Mouse (Mus musculus): Measurements from ENCODE around the gene Ndufs2. TPM values are rescaled to one million over a fixed set of nuclear protein-coding genes. Genes with fewer than 3 reads are reported as not detected.

Ndufs2 gene
- polyA plus RNA-seq, 1 experiment from 2014 or later, result 215 TPM

DNA sequence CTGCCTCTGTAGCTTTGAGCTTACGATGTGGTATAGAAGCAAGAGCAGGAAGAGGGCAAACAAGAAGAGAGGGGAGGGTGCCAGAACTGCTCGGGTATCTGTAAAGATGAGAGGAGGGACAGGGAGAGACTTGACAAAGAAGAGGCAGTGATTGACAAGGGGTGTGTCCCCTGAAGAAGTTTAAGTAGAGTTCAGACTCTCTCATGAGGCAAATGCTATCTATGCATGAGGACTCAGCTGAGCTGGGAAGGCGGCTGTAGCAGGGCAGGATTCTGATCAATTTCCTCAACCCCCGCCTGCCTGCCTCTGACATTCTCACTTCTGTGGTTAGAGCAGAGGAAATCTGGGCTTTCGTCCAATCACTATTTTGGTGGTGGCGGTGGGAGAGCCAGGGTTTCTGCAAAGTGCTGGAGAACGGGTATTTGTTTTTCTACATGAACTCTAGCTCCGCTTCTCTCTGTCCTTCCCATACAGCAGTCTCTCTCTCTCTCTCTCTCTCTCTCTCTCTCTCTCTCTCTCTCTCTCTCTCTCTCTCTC, 11.5 kb upstream of the Ndufs2 start:
- ATAC-seq (replicated peaks), result peak; percentile 86
- H3K9ac ChIP-seq (replicated peaks), result peak overlapping the region; percentile 29; the same call in 1 of the 2 replicates
- WGBS, result under 1% methylated on average over 8 of the region's 8 CpGs
- peak overlapping the region; percentile 29 for H3K4me3 ChIP-seq
- H3K27me3 ChIP-seq, result no peaks in the 10 kb centered on the region
- H3K36me3 ChIP-seq, result no peaks in the 10 kb centered on the region
- H3K9me3 ChIP-seq, result no peaks in the 10 kb centered on the region
- peaks cover 18% of the 10 kb centered on the region for H3K4me1 ChIP-seq
- peak overlapping the region; percentile 94 for H3K27ac ChIP-seq (replicated peaks)
- peak overlapping the region; percentile 50 for H3K4me2 ChIP-seq (replicated peaks)

DNA sequence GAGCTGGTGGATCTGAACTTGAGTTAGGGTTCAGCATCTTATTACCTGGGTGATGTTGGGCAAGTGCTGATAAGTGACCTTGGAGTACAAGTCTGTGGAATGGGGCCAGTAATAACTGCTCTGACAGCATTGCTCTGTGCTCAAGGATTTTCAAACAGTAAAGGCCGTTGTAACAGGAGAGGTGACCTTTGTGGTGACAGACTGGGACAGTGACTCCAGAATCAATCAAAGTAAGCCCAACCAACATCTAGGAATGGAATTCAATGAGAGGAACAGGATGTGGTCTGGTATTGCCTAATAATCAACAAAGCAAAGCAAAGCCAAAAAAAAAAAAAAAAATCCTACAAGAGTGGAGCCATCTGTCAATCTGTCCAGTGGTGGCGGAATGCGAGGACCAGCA, 9.1 kb upstream of the Ndufs2 start:
- no peaks in the 10 kb centered on the region for H3K36me3 ChIP-seq
- no peaks in the 10 kb centered on the region for H3K9me3 ChIP-seq
- no peak for ATAC-seq (replicated peaks)
- WGBS, result 79% methylated on average over 3 of the region's 3 CpGs
- H3K4me1 ChIP-seq, result peaks cover 18% of the 10 kb centered on the region
- H3K4me2 ChIP-seq (replicated peaks), result no peak overlapping the region
- H3K27ac ChIP-seq (replicated peaks), result no peak overlapping the region
- H3K9ac ChIP-seq (replicated peaks), result no peak overlapping the region
- no peak overlapping the region for H3K4me3 ChIP-seq
- no peaks in the 10 kb centered on the region for H3K27me3 ChIP-seq

DNA sequence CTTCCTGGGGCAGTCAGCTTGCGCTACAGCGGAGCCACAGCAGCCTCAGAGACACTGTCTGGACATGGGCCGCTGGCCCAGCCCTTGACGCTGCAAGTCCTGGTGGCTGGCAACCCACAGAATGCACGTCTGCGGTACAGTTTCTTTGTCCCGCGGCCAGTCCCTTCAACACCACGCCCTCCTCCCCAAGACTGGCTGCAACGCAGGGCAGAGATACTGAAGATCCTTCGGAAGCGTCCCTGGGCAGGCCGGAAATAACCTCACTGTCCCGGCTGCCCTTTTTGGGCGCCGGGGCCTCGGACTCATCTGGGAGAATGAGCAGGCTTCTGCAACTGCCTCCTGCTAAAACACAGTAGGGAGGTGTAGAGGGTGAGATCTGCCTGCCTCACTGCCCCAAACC, 7.7 kb upstream of the Ndufs2 start:
- no peak overlapping the region for H3K4me3 ChIP-seq
- peaks cover 17% of the 10 kb centered on the region for H3K4me1 ChIP-seq
- no peaks in the 10 kb centered on the region for H3K9me3 ChIP-seq
- H3K4me2 ChIP-seq (replicated peaks), result no peak overlapping the region
- no peaks in the 10 kb centered on the region for H3K27me3 ChIP-seq
- H3K36me3 ChIP-seq, result no peaks in the 10 kb centered on the region
- no peak for ATAC-seq (replicated peaks)
- H3K27ac ChIP-seq (replicated peaks), result no peak overlapping the region
- H3K9ac ChIP-seq (replicated peaks), result no peak overlapping the region
- WGBS, result 84% methylated on average over 17 of the region's 17 CpGs

DNA sequence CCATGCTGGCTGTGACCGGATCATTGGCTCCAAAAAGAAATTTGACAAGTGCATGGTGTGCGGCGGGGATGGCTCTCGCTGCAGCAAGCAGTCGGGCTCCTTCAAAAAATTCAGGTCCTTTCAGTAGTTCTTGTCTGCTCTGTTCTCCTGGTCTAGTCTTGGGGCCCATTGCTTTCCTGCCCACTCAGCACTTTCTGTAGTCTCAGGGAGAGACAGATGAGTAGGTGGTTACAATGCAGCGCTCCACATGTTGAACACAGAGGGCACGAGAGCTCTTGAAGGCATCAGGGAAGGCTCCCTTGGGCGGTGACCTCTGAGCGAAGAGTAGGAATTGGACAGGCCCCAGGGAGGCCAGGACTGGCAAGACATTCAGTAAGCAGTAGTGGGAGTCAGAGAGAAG, 6.6 kb upstream of the Ndufs2 start:
- H3K4me3 ChIP-seq, result no peak overlapping the region
- no peak overlapping the region for H3K27ac ChIP-seq (replicated peaks)
- no peaks in the 10 kb centered on the region for H3K9me3 ChIP-seq
- no peak overlapping the region for H3K9ac ChIP-seq (replicated peaks)
- peaks cover 11% of the 10 kb centered on the region for H3K4me1 ChIP-seq
- H3K36me3 ChIP-seq, result no peaks in the 10 kb centered on the region
- no peaks in the 10 kb centered on the region for H3K27me3 ChIP-seq
- 83% methylated on average over 9 of the region's 9 CpGs for WGBS
- no peak for ATAC-seq (replicated peaks)
- H3K4me2 ChIP-seq (replicated peaks), result no peak overlapping the region

DNA sequence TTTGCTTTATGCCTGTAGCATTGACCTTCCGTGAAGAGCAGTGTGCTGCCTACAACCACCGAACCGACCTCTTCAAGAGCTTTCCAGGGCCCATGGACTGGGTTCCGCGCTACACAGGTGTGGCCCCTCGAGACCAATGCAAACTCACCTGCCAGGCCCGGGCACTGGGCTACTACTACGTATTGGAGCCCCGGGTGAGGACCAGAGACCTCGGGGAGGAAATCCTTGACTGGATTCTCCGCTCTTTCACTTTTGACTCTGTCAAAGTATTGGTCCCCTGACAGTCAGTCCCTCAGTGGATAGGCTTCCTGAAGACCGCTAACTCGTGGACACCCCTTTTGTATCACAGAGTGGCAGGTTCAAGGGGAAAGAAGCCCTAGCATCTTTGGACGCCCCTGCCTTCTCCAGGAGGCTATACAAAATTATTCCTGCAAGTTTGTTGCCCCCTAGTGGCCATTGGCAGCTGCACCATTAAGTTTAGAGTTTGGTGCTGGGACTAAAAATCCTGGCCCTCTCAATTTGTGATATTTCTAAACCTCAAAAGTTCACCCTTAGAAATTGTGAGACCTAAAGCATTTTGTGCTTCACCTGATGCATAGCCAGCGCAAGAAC, 5.9 kb upstream of the Ndufs2 start:
- H3K4me3 ChIP-seq, result no peak overlapping the region
- no peak overlapping the region for H3K27ac ChIP-seq (replicated peaks)
- 65% methylated on average over 15 of the region's 15 CpGs for WGBS
- no peaks in the 10 kb centered on the region for H3K9me3 ChIP-seq
- H3K4me2 ChIP-seq (replicated peaks), result no peak overlapping the region
- H3K36me3 ChIP-seq, result no peaks in the 10 kb centered on the region
- peak; percentile 4; the same call in 1 of the 2 replicates for ATAC-seq (replicated peaks)
- H3K9ac ChIP-seq (replicated peaks), result no peak overlapping the region
- peaks cover 11% of the 10 kb centered on the region for H3K4me1 ChIP-seq
- H3K27me3 ChIP-seq, result no peaks in the 10 kb centered on the region

DNA sequence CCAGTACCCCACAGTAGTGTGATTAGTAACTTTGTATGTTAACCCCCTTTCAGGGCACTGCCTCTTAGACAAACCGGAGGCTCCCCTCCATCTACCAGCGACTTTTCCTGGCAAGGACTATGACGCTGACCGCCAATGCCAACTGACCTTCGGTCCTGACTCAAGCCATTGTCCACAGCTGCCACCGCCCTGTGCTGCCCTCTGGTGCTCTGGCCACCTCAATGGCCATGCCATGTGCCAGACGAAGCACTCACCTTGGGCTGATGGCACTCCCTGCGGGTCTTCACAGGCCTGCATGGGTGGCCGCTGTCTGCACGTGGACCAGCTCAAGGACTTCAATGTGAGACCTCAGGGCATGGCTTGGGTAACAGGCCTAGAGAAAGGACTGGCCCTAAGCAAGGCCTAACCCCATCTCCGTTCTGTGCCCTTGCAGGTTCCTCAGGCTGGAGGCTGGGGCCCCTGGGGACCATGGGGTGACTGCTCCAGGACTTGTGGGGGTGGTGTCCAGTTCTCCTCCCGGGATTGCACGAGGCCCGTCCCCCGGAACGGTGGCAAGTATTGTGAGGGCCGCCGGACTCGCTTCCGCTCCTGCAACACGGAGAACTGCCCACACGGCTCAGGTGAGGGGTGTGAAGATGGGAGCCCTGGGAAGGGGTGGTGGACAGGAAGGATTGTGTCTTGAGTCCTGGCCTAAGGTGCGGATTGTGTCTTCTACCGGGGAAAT, 5.1 kb upstream of the Ndufs2 start:
- H3K4me2 ChIP-seq (replicated peaks), result no peak overlapping the region
- no peak for ATAC-seq (replicated peaks)
- no peak overlapping the region for H3K4me3 ChIP-seq
- H3K36me3 ChIP-seq, result no peaks in the 10 kb centered on the region
- H3K27ac ChIP-seq (replicated peaks), result no peak overlapping the region
- no peaks in the 10 kb centered on the region for H3K27me3 ChIP-seq
- 90% methylated on average over 24 of the region's 24 CpGs for WGBS
- peaks cover 16% of the 10 kb centered on the region for H3K4me1 ChIP-seq
- no peaks in the 10 kb centered on the region for H3K9me3 ChIP-seq
- no peak overlapping the region for H3K9ac ChIP-seq (replicated peaks)

DNA sequence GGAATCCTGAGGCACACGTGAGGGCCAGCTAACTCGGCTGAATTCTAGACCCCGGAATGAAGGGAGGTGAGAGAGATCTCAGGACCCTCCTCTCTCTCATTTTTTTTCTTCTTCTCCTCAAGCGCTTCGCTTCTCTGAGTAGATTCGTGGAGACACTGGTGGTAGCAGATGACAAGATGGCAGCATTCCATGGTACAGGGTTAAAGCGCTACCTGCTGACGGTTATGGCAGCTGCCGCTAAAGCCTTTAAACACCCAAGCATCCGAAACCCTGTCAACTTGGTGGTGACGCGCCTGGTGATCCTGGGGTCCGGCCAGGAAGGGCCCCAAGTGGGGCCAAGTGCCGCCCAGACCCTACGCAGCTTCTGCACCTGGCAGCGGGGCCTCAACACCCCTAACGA, 1.2 kb upstream of the Ndufs2 start:
- 47% methylated on average over 17 of the region's 17 CpGs for WGBS
- no peaks in the 10 kb centered on the region for H3K9me3 ChIP-seq
- no peaks in the 10 kb centered on the region for H3K27me3 ChIP-seq
- peak overlapping the region; percentile 47 for H3K4me2 ChIP-seq (replicated peaks)
- H3K9ac ChIP-seq (replicated peaks), result no peak overlapping the region
- H3K36me3 ChIP-seq, result no peaks in the 10 kb centered on the region
- H3K4me3 ChIP-seq, result peak overlapping the region; percentile 32; the same call in 1 of the 2 replicates
- peaks cover 47% of the 10 kb centered on the region for H3K4me1 ChIP-seq
- ATAC-seq (replicated peaks), result no peak
- H3K27ac ChIP-seq (replicated peaks), result peak overlapping the region; percentile 85

DNA sequence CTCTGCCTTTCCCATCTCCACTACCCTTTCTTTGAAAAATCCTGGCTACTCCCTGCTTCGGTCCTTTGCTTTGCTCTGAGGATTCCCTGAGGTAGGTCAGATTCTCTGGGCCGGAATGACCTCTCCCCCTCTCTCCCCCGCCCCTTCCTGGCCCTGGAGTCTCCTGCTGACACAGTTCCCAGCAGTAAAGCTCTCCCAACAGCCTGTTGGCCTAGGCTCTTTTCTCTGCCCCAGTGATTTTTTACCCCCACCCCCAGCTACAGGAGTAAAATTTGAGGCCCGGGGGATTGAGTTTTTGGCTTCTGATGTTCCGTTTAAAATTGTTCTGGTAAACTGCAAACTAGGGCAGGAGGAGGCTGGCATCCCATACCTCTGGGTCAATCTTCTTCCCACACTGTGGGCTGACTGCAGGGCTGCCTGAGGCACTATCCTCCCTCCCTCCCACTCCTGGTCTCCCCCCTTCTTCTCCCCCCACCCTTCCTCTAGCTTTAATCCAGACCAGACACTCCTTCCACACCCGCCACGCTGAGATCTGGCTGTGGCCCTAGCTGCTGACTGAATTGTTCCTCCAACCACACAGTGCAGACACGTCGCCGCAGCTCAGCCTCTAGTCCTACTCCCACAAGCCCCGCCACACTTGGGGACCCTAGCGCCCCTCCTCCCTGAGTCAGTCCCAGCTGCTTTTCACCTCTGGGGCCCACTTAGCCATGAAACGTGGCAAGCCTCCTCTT, 571 bp upstream of the Ndufs2 start:
- no peaks in the 10 kb centered on the region for H3K36me3 ChIP-seq
- ATAC-seq (replicated peaks), result no peak
- peak overlapping the region; percentile 47 for H3K4me2 ChIP-seq (replicated peaks)
- no peaks in the 10 kb centered on the region for H3K27me3 ChIP-seq
- H3K27ac ChIP-seq (replicated peaks), result peak overlapping the region; percentile 85
- peak overlapping the region; percentile 32 for H3K4me3 ChIP-seq
- H3K4me1 ChIP-seq, result peaks cover 51% of the 10 kb centered on the region
- 7% methylated on average over 13 of the region's 13 CpGs for WGBS
- H3K9ac ChIP-seq (replicated peaks), result peak overlapping the region; percentile 16; the same call in 1 of the 2 replicates
- no peaks in the 10 kb centered on the region for H3K9me3 ChIP-seq

DNA sequence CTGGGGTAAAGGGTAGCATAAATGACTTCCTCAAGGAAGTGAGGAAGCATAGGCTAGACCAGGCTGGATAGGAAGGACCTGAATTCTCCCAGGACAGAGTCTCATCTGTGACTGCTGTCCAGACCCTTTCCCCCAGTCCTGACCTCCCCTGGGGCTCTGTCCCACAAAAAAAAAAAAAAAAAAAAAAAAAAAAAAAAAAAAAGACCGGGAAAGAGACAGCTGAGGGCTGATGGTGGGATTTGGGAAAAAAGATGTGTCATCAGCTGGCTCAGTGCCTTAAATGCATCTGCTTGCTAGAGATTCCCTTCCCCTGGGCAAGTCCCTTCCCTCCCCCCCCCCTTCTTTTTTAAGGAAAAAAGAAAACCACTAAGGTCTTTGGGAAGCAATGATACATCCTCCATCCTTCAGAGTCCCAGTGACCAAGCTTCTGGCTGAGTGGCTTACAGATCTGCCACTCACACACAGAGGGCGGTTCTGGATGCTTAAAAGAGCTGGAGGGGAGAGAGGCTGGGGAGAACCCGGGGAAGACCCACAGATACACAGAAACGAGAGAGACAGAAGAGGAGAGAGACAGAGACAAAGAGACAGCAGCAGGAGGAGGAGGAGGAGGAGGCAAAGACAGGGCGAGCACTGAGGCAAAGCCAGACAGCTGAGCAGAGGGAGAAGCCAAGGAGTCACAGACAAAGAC, 1.1 kb downstream of the Ndufs2 start, which contains the start of gene Adamts4:
Gene Adamts4, plus strand, starts transcription at position 509 of the 688 bp plus-strand sequence.
- ATAC-seq (replicated peaks), result 0 out of 2 replicates have a peak, but pooled peaks have one; percentile 29
- H3K27ac ChIP-seq (replicated peaks), result peak within 1 kb of the TSS; percentile 85
- H3K9me3 ChIP-seq, result no peaks in the 10 kb centered on the region
- H3K4me2 ChIP-seq (replicated peaks), result peak within 1 kb of the TSS; percentile 47
- H3K4me3 ChIP-seq, result peak within 1 kb of the TSS; percentile 32
- no peaks in the 10 kb centered on the region for H3K36me3 ChIP-seq
- 12% methylated on average over 5 of the region's 5 CpGs for WGBS
- no peaks in the 10 kb centered on the region for H3K27me3 ChIP-seq
- peak within 1 kb of the TSS; percentile 41 for H3K9ac ChIP-seq (replicated peaks)
- H3K4me1 ChIP-seq, result peaks cover 61% of the 10 kb centered on the region

DNA sequence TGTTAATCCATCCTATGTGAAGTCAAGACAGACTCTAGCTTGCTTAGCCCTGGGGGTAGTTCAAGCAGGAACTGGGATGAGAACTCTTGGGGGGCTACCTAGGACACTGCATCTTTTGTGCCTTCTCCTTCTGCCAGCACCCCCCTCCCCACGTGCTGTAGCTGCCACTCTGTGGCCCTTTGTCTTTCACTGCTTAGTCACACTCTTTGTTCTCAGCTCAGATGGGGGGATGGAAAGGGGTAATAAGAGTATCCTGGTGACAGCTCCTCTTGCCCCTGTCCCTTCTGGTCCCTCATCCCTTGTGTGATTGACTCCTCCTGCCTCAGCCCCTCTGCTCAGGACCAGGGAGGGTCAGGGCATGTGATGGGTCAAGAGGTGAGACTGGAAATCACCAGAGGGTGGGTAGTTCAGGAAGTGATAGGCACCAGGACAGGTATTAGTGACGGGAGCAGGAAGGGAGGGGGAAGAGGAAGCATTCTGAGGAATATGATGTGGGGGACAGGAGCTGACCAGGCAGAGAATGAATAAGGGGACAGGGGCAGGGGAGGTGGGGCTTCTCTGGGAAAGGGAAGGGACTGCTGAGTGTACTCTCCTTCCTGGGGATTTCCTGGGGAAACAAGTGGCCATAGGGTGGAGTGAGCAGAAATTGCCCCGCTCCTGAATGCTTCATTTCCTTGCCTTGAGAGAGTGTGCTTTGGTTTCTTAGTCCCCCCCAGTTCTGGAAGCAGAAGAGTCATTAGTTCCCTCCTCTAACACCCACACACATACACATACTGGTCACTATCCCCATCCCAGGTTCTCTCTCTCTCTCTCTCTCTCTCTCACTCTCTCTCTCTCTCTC, 2.6 kb downstream of the Ndufs2 start:
- H3K4me1 ChIP-seq, result peaks cover 61% of the 10 kb centered on the region
- ATAC-seq (replicated peaks), result no peak
- 40% methylated on average over 3 of the region's 3 CpGs for WGBS
- H3K27ac ChIP-seq (replicated peaks), result peak overlapping the region; percentile 86; the same call in 1 of the 2 replicates
- H3K4me3 ChIP-seq, result no peak overlapping the region
- no peaks in the 10 kb centered on the region for H3K27me3 ChIP-seq
- no peaks in the 10 kb centered on the region for H3K9me3 ChIP-seq
- H3K9ac ChIP-seq (replicated peaks), result no peak overlapping the region
- no peak overlapping the region for H3K4me2 ChIP-seq (replicated peaks)
- H3K36me3 ChIP-seq, result peaks cover 7% of the 10 kb centered on the region

DNA sequence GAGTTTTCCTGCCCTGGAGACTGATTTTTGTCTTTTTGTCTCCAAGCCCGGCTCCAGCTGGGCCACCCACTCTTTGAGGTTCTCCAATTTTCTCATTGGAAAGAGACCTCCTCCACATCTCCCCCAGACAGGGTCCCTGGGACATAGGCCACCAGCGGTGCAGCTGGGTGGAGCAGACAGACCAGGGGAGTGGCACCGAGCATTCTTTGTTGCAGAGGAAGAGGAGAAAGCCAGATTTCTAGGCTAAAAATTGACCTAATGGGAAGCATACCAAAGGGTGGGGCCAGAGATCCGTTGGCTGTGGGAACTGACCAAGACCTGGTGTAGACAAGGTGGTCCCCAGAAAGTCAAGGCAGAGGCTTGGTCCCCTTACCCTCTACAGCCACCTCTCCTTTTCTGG, 3.3 kb downstream of the Ndufs2 start:
- Histone ChIP-seq H3K4me2 (replicated peaks) (peak overlapping the region; percentile 72), H3K9ac (replicated peaks) (no peak overlapping the region), H3K27ac (replicated peaks) (peak overlapping the region; percentile 86), H3K9me3 (no peaks in the 10 kb centered on the region), H3K4me3 (peak overlapping the region; percentile 88), H3K4me1 (peaks cover 61% of the 10 kb centered on the region), H3K36me3 (peaks cover 12% of the 10 kb centered on the region), H3K27me3 (no peaks in the 10 kb centered on the region)
- 24% methylated on average over 4 of the region's 4 CpGs for WGBS
- no peak for ATAC-seq (replicated peaks)
